Mouse (Mus musculus): ENCODE measurements at regions not wholly inside any gene's neighbourhood (a gene's known extent, or its start where the extent isn't known, plus 50 kb on each side); places are given as distances from the start of the nearest gene placed in this dataset.
A peak's percentile ranks its signal among the peaks of the same experiment; 100 is the strongest.
"Not testable (repeated sequence)": the region's sequence is repeated elsewhere in the genome, so short reads cannot be mapped to it uniquely, and the experiment has no call there.

- DNase-seq (ENCODE audit: low spot score in 2 of 2) = no peak
Measured at GRCm38 (mm10) chr16:12516834-12517685, 533.1 kb downstream of the Shisa9 start.

DNA sequence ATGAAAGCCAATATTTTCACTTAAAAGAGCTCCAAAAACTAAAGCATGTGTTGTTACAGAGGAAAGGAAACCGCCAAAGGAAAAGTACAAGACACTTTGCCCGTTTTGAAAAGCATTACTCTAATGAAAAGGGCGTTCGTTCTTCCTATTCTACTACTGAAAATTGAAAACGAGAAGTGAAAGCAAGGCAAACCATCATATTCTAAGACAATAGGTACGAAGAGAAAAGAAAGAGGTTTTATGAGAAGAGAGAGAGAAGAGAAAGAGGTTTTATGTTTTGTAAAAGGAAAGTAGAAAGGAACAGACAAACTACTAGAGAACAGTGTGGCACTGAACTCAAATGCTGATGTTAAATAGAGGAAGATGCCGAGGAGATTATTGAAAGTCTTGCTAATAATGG lies 534.4 kb downstream of the Shisa9 start:
- DNase-seq (ENCODE audit: low spot score in 2 of 2) = no peak

GRCm38 (mm10) chr16:12521711-12522476 lies 538.0 kb downstream of the Shisa9 start:
- no peak for DNase-seq (ENCODE audit: low spot score in 2 of 2)

- no peak for DNase-seq (ENCODE audit: low spot score in 2 of 2)
Measured at GRCm38 (mm10) chr16:12548462-12548861, 561.0 kb upstream of the Ercc4 start.

DNA sequence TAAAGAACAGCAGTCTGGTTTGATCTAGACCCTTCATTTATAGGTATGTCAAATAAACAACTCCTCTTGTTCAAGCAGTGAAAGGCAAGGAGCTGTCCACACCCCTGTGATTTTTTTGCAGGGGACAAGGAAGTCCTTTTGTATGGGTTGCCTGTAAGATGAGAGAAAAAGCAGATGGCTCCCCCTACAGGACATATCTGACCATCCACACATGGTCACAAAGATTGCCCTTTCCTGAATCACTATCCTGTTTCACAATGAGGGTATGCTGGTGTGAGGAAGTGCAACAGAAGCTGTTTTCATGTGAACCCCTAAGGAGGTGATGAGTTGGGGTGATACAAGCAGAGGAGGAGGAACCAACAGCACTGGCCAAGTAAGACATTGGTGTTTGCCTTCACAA lies 520.6 kb upstream of the Ercc4 start:
- DNase-seq (ENCODE audit: low spot score in 2 of 2) = no peak

DNA sequence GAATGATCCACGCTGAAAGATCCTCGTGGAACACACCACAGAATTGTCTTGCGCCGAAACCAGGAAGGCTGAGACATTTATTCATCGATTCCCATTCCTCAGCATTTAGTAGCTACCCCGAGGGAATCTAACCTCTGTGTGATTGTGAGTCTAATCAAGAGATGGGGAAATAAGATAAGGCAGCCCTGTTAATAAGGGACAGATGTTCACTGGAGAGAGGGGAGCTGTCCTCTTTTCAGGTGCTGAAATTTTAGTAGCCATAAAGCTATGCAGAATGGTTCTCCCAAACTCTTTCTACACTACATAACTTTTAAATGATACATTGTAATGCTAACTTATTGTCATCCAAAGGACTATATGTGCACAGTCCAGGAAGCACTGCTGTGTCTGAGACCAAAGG lies 501.2 kb upstream of the Ercc4 start:
- no peak for DNase-seq (ENCODE audit: low spot score in 2 of 2)

DNA sequence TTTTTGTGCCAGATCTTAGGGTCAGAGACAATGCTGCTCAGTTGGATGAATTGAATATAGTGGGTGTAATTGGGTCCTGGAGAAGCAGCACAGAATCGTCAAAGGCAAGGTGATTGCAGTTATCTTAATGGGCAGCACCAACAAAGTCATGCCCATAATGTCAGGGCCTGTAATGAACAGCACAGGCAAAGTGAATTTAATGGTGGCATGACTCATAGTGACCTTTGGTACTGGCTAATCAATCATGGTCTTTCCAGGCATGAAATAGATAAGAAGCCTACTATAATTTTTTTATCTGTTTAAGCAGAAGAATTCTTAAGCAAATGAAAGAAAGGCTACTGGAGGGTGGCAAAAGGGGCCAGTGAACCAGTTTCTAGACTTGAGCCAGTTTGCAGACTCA lies 498.4 kb upstream of the Ercc4 start:
- DNase-seq (ENCODE audit: low spot score in 2 of 2) = no peak

DNA sequence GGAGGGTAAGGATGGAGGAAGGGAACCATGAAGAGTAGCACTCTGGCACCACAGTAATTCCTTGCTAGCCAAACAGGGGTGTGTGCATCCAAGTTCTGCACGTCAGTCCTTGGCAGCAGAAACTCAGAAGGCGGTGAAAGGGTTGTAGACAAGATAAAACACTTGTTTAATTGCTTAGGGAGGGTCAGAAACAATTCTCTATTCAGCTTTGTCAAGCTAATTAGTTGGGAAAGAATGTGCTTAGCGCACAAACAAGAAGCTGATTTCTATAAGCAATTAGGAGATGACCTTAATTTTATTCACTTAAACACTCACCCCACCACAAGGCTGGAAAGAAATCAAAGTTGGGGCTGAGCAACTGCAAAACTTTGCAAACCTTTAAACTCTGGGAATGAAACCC lies 491.7 kb upstream of the Ercc4 start:
- no peak for DNase-seq (ENCODE audit: low spot score in 2 of 2)

DNA sequence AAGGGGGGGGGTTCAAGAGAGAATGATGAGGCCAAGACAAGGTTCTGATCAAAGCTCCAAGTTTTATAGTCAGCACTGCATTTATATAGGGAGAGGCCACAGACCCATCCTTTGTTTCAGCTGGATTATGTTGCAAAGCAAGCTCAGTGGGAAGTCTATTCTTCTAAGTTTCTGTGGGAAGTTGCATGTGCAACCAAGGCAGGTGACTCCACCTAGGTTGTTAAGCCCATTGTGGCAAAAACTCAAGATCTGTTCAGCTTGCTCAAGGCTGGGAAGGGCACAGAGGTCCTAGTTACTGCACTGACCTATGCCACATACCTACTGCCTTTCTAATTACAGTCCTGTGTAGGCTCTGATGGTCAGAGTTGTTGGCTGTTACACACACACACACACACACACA lies 477.0 kb upstream of the Ercc4 start:
- no peak for DNase-seq (ENCODE audit: low spot score in 2 of 2)

GRCm38 (mm10) chr16:12638971-12639640 lies 470.4 kb upstream of the Ercc4 start:
- peak in 1 of 2 experiments; percentile 4 for DNase-seq (ENCODE audit: low spot score in 2 of 2)

DNA sequence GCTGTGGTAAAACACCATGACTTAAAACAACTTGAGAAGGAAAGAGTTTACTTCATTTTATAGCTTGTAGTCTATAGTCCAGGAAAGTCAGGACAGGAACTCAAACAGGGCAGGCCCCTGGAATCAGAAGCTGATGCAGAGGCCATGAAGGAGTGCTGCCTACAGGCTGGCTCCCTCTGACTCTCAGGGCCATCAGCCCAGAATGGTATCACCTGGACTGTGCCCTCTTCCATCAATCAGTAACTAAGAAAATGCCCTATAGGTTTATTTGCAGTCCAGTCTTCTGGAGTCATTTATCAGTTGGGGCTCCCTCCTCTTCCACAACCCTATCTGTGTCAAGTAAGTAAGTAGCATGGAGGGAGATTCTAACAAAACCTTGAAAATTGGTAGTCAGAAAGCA lies 466.4 kb upstream of the Ercc4 start:
- no peak for DNase-seq (ENCODE audit: low spot score in 2 of 2)

DNA sequence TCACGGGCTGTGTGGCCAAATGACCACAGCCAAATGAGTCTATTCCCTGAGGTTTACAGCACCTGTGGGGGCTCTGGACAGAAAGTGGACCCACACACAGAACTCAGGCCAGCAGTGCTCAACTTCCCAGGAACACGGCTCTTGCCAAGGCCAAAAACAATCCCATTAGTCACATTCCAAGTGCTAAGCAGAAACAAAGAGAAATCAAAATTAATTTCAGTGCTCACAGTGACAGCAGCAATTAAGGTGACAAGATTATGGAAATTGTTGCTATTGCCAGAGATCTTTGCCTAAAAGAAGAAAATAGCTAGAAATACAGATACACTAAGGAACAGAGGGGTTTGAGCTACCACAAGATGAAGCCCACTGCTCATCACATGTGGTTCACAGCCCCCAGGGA lies 464.9 kb upstream of the Ercc4 start:
- no peak for DNase-seq (ENCODE audit: low spot score in 2 of 2)

- no peak for DNase-seq (ENCODE audit: low spot score in 2 of 2)
Measured at GRCm38 (mm10) chr16:12652180-12652579, 457.3 kb upstream of the Ercc4 start.

DNA sequence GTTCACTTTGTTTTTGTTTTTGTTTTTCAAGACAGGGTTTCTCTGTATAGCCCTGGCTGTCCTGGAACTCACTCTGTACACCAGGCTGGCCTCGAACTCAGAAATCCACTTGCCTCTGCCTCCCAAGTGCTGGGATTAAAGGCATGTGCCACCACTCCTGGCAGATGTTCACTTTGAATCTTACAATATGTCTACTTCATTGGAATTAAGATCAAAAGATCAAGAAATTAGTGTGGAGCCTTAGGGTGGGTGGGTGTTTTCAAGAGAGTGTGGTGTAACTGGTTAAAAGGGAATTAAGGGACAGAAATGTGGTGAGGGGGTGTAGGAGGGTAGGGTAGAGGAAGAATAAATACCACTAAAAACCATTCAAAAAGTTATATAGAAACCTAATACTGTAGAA lies 435.8 kb upstream of the Ercc4 start:
- DNase-seq (ENCODE audit: low spot score in 2 of 2) = not testable (repeated sequence)

GRCm38 (mm10) chr16:12681474-12681873 lies 428.0 kb upstream of the Ercc4 start:
- no peak for DNase-seq (ENCODE audit: low spot score in 2 of 2)

GRCm38 (mm10) chr16:12685816-12686215 lies 423.7 kb upstream of the Ercc4 start:
- no peak for DNase-seq (ENCODE audit: low spot score in 2 of 2)

GRCm38 (mm10) chr16:12691776-12692175 lies 417.7 kb upstream of the Ercc4 start:
- no peak for DNase-seq (ENCODE audit: low spot score in 2 of 2)

DNA sequence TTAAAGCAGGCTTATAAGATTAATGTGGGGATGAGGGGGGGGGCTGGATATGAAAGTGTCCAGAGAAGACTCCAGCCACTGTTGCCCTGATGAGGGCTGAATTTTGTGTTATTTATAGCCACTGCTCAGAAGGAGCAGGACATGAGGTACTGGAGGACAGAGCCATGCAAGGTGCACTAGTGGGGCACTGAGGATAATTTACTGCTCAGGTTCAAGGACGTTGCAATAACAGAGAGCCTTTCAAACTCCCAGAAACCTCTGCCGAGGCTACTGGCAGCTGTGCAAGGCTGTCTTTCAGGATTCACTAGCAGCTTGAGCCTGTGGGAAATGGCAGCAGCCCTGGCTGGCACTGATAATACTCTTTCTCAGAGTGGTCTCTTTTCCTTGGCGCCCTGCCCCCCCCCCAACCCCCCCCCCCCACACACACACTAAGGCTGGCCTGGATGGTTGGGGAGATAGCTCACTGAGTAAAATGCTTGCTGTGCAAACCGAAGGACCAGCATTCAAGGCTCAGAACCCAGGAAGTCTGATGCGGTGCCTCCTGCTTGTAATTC lies 416.7 kb upstream of the Ercc4 start:
- DNase-seq (ENCODE audit: low spot score in 2 of 2) = no peak

DNA sequence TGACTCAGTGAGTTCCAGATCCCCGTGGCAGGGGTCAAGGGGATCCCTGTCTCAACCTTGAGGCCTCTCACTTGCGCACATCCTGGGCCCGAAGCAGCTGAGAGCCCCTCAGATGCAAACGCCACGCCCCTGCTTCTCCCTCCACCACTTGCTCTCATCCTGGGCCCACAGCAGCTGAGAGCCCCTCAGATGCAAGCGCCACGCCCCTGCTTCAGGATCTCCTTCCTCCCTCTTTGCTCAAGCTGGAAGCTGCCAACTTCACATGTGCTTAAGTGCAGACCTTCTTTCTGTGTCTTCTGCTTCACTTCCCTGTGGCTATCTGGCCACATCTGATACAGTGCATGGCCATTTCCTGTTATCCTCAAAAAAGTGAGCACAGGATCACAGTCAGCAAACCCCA lies 416.1 kb upstream of the Ercc4 start:
- DNase-seq (ENCODE audit: low spot score in 2 of 2) = no peak

- no peak for DNase-seq (ENCODE audit: low spot score in 2 of 2)
Measured at GRCm38 (mm10) chr16:12694646-12695045, 414.8 kb upstream of the Ercc4 start.

DNA sequence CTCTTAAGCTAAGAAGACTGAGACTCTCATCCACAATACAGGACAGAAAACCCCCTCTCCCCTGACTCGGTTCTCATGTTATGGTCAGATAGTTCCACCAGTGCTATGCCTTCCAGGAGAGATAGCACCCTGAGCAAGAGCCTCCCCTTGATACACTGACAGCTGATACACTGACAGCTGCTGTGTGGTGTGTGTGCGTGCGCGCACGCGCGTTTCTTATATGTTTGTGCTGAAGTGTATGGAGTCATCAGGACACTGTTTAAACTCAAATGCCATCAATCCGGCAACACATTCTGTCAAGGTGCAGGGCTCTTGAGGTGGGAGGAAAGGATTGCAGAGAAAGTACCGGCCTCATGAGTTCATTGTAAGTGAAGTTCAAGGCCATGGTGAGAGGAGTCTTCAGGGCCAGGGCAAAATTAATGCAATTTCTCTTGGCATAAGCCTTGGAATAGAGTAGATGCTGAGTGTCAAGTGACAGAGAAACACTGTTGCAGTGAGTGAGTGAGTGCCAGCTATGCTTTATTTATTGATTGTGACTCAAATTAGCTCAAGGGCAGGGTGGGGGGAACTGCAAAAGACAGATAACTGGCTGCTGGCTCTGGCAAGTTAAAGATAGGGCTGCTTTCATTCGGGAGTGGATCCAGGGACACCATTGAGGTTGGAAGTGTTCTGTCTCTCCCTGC lies 412.4 kb upstream of the Ercc4 start:
- DNase-seq (ENCODE audit: low spot score in 2 of 2) = no peak

DNA sequence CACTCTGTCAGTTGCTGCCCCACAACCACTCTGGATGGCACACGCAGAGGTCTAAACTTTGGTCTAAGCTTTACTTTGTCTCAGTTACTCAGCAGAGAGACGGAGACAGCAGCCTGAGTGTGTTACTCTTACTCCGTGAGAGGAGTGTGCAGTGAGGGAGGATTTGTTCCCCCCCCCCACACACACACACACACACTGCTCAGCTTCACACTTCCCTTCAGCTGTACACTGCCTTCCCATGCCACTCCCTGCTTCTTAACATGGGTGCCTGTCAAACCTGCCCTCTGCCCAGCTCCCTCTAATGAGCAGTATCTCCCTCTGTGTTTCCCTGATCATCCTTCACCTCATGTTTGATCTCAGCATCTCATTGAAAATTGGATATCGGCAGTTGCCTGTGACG lies 409.9 kb upstream of the Ercc4 start:
- DNase-seq (ENCODE audit: low spot score in 2 of 2) = no peak

Measured in frontal cortex, postnatal 25 days (tissue).